In the genomic region with DNA sequence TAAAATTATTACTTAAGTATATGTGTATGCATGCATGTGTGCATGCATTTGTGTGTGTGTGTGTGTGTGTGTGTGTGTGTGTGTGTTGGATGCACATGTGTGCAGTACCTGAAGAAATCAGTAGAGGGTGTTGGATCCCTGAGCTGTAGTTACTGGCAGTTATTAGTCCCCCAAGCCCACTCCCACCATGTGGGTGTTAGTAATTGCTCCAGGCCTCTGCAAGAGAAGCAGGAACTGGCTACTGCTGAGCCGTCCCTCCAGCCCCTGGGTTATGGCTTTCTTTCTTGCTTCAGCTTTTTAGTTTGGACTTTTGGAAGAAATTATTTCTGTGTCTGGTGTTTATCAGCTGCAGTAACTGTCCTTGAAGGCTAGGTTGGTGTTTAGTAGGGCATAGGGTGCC, we compare ENCODE assay signal across 14 mouse cellular contexts.
"Had no signal": no experiment of that assay in that cellular context is flagged by ENCODE, and none has a peak within 500 bp of the region (broad histone marks: within the 10 kb centered on the region; RNA-seq: fewer than 3 reads in every experiment).

No protein-coding gene starts in this region.

- H3K4me3 ChIP-seq: kidney, embryonic 15.5 days; limb, embryonic 15.5 days; liver, embryonic 12.5 days; midbrain, embryonic 10.5 days; neural tube, embryonic 12.5 days had no signal

- H3K36me3 ChIP-seq: kidney, embryonic 15.5 days; limb, embryonic 15.5 days; liver, embryonic 12.5 days; midbrain, embryonic 10.5 days; neural tube, embryonic 12.5 days had no signal

- H3K27me3 ChIP-seq: kidney, embryonic 15.5 days; limb, embryonic 15.5 days; liver, embryonic 12.5 days; neural tube, embryonic 12.5 days had no signal

- H3K27ac ChIP-seq: kidney, embryonic 15.5 days; limb, embryonic 15.5 days; liver, embryonic 12.5 days; midbrain, embryonic 10.5 days; neural tube, embryonic 12.5 days had no signal

- H3K9me3 ChIP-seq: kidney, embryonic 15.5 days; limb, embryonic 15.5 days; liver, embryonic 12.5 days; midbrain, embryonic 10.5 days; neural tube, embryonic 12.5 days had no signal

- H3K4me2 ChIP-seq: kidney, embryonic 15.5 days; limb, embryonic 15.5 days; liver, embryonic 12.5 days; lung, embryonic 14.5 days; neural tube, embryonic 12.5 days had no signal

- H3K9ac ChIP-seq: kidney, embryonic 15.5 days; limb, embryonic 15.5 days; liver, embryonic 12.5 days; lung, embryonic 14.5 days; neural tube, embryonic 12.5 days had no signal

- DNase-seq: kidney, postnatal 14 days; lung, embryonic 14.5 days; lung, postnatal 10 days; lung, postnatal 4 days; midbrain, embryonic 14.5 days; right cerebral cortex, postnatal 4 days; spleen, adult 18-20 months; thymus, adult 18-20 months; thymus, postnatal 14 days had no signal

- H3K4me1 ChIP-seq: limb, embryonic 15.5 days; liver, embryonic 12.5 days; neural tube, embryonic 12.5 days had no signal

- ATAC-seq: liver, embryonic 12.5 days had no signal
